Mouse (Mus musculus) E14TG2a.4 (cell line): ENCODE measurements around the gene Cbs.

Source experiments
- H3K27me3 ChIP-seq: 2 replicates; pipeline ENCODE4 v1.6.1; 2014; ENCODE audit warnings: low read length, control low read depth; ENCODE audit not compliant: insufficient read depth
- H3K36me3 ChIP-seq: 2 replicates; pipeline ENCODE4 v1.6.1; 2014; ENCODE audit warnings: low read length, control low read depth; ENCODE audit not compliant: insufficient read depth
- H3K4me1 ChIP-seq: replicated peaks from 2 replicates; pipeline ENCODE4 v1.6.1; 2014; ENCODE audit warnings: low read depth, low read length, control low read depth
- H3K4me3 ChIP-seq: replicated peaks from 2 replicates; pipeline ENCODE4 v1.5.1; 2014; ENCODE audit warnings: mild to moderate bottlenecking, low read length
- H3K9me3 ChIP-seq: 2 replicates; pipeline ENCODE4 v1.6.1; 2014; ENCODE audit warnings: low read length, control low read depth
- CTCF ChIP-seq: conservative IDR thresholded peaks from 2 replicates; pipeline ENCODE4 v1.5.1; 2014; ENCODE audit warnings: low read length
- NANOG ChIP-seq: IDR thresholded peaks from 2 replicates; pipeline ENCODE4 v1.6.1; 2014; ENCODE audit warnings: borderline replicate concordance, low read length, mixed read lengths
- POU5F1 ChIP-seq: IDR thresholded peaks from 2 replicates; pipeline ENCODE4 v1.6.1; 2014; ENCODE audit warnings: low read length, borderline replicate concordance

Cbs gene

DNA sequence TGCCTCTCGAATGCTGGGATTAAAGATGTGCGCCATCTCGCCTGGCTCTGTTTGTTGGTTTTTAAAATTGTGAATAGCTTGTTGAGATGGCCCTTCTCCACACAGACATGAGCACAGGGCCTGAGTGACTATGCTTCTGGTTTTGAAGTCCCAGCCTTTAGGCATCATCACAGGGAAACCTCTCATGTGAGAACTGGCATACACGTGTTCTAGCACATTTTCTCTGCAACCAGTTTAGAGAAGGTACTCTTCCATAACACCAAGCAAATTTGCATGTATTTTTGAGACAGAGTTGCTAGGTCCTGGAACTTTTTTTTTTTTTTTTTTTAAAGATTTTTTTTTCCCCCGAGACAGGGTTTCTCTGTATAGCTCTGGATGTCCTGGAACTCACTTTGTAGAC is 19.6 kb upstream of the Cbs start:
- H3K27me3 ChIP-seq, result no peaks in the 10 kb centered on the region
- H3K4me3 ChIP-seq, result peak overlapping the region; percentile 98
- peaks cover 61% of the 10 kb centered on the region for H3K36me3 ChIP-seq
- H3K9me3 ChIP-seq, result no peaks in the 10 kb centered on the region
- no peak for TF ChIP-seq CTCF
- TF ChIP-seq NANOG, result no peak
- TF ChIP-seq POU5F1, result no peak
- peaks cover 70% of the 10 kb centered on the region for H3K4me1 ChIP-seq

- Histone ChIP-seq H3K36me3 (peaks cover 74% of the 10 kb centered on the region), H3K27me3 (no peaks in the 10 kb centered on the region), H3K4me1 (peaks cover 83% of the 10 kb centered on the region), H3K9me3 (no peaks in the 10 kb centered on the region), H3K4me3 (peak overlapping the region; percentile 98)
- TF ChIP-seq POU5F1 (no peak), CTCF (no peak), NANOG (no peak)
Measured at GRCm38 (mm10) chr17:31655366-31655765, 18.3 kb upstream of the Cbs start.

- Histone ChIP-seq H3K9me3 (no peaks in the 10 kb centered on the region), H3K4me3 (peak overlapping the region; percentile 37; the same call in 1 of the 2 replicates), H3K27me3 (no peaks in the 10 kb centered on the region), H3K36me3 (peaks cover 95% of the 10 kb centered on the region), H3K4me1 (peaks cover 92% of the 10 kb centered on the region)
- no peak for TF ChIP-seq CTCF
- no peak for TF ChIP-seq NANOG
- no peak for TF ChIP-seq POU5F1
Measured at GRCm38 (mm10) chr17:31653277-31653676, 16.2 kb upstream of the Cbs start.

DNA sequence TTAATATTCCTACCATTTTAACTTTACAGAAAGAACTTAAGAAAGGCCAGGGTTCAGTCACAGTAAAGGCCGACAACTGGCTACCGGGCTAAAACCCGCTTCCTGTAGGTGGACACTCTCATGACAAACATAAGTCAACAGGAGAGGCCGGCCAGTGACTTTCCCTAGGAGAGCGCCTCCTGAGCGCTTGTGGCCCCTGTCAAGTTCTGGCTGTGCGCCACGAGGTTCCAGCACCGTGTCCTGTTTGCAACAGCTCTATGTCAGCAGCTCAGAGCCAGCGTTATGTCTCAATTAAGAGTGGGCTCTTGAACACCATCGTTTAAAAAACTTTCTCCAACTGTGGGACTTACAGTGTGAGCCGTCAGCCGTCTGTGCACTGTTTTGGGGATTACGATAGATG is 15.1 kb upstream of the Cbs start:
- H3K9me3 ChIP-seq, result no peaks in the 10 kb centered on the region
- peaks cover 96% of the 10 kb centered on the region for H3K4me1 ChIP-seq
- TF ChIP-seq NANOG, result no peak
- TF ChIP-seq CTCF, result no peak
- TF ChIP-seq POU5F1, result no peak
- H3K27me3 ChIP-seq, result no peaks in the 10 kb centered on the region
- peaks cover 99% of the 10 kb centered on the region for H3K36me3 ChIP-seq
- no peak overlapping the region for H3K4me3 ChIP-seq

- no peaks in the 10 kb centered on the region for H3K27me3 ChIP-seq
- no peak for TF ChIP-seq POU5F1
- H3K9me3 ChIP-seq, result no peaks in the 10 kb centered on the region
- peaks cover 74% of the 10 kb centered on the region for H3K4me1 ChIP-seq
- peaks cover 54% of the 10 kb centered on the region for H3K36me3 ChIP-seq
- no peak overlapping the region for H3K4me3 ChIP-seq
Measured at GRCm38 (mm10) chr17:31646199-31647002, 9.4 kb upstream of the Cbs start.

GRCm38 (mm10) chr17:31642913-31643312 is 5.9 kb upstream of the Cbs start:
- Histone ChIP-seq H3K27me3 (peaks cover 23% of the 10 kb centered on the region), H3K4me3 (0 out of 2 replicates have a peak overlapping the region, but pooled peaks have one; percentile 23), H3K36me3 (peaks cover 19% of the 10 kb centered on the region), H3K4me1 (peaks cover 42% of the 10 kb centered on the region), H3K9me3 (no peaks in the 10 kb centered on the region)
- TF ChIP-seq POU5F1, result no peak
- TF ChIP-seq NANOG, result no peak
- no peak for TF ChIP-seq CTCF

DNA sequence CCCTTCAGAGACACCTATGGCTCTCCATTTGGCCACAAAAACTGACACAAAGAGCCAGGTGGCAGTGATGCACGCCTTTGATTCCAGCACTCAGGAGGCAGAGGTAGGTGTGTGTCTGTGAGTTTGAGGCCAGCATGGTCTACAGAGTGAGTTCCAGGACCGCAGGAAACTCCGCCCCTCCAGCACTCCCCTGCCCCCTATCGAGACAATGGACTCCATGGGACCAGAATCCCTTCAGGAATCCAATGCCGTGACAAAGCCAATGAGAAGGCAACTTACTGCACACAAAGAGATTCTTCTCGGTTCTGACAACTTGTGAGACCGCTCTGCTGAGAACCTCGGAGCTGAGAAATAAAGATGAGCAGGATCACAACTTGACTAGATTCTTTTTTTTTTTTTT is 5.3 kb upstream of the Cbs start:
- Histone ChIP-seq H3K36me3 (peaks cover 13% of the 10 kb centered on the region), H3K27me3 (peaks cover 29% of the 10 kb centered on the region), H3K4me3 (peak overlapping the region; percentile 57), H3K4me1 (peaks cover 42% of the 10 kb centered on the region), H3K9me3 (no peaks in the 10 kb centered on the region)
- TF ChIP-seq NANOG, result no peak
- TF ChIP-seq POU5F1, result no peak
- no peak for TF ChIP-seq CTCF

DNA sequence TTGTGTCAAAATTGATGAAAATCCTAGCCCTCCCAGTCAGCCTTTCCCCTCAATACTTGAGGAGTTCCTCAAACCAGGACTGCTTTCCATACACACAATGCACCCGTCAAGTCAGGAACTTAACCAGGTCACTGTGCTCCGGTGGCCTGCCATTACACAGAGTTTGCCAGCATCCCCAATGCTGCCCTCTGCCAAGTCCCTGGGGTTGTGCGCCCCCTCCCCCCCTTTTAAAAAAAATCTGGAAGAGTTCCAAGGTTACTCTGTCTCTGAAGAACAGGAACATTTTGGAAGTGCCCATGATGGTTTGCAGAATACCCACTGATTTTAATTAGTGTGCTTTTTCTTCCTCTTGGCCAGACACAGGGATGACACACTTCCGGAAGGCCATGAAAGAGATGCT is 2.6 kb upstream of the Cbs start:
- Histone ChIP-seq H3K36me3 (no peaks in the 10 kb centered on the region), H3K27me3 (peaks cover 52% of the 10 kb centered on the region), H3K4me3 (no peak overlapping the region), H3K4me1 (peaks cover 43% of the 10 kb centered on the region), H3K9me3 (no peaks in the 10 kb centered on the region)
- no peak for TF ChIP-seq CTCF
- TF ChIP-seq NANOG, result no peak
- TF ChIP-seq POU5F1, result no peak
